Mouse (Mus musculus): ENCODE results near the gene Csnk2a1.

- no peak for TF ChIP-seq CTCF (IDR thresholded peaks at IDR 0.05 in 2 of 3, conservative IDR thresholded peaks at IDR 0.05 in 1 of 3; ENCODE audit: control insufficient read depth in 1 of 3, insufficient read depth in 1 of 3, low read depth in 2 of 3, low read length in 3 of 3, poor library complexity in 1 of 3, severe bottlenecking in 1 of 3)
- TF ChIP-seq EP300 (IDR thresholded peaks at IDR 0.05; ENCODE audit: low read depth in 1 of 2, low read length in 2 of 2), result no peak
- no peak for TF ChIP-seq MAFK (IDR thresholded peaks at IDR 0.05; ENCODE audit: borderline replicate concordance, low read depth, low read length)
- no peak for TF ChIP-seq ZNF384 (IDR thresholded peaks at IDR 0.05; ENCODE audit: low read depth, low read length)
- TF ChIP-seq POLR2A (IDR thresholded peaks at IDR 0.05; ENCODE audit: control insufficient read depth in 1 of 2, insufficient read depth in 1 of 2, low read depth in 1 of 2, low read length in 2 of 2, poor library complexity in 1 of 2), result no peak
- no peak for TF ChIP-seq TAL1 (IDR thresholded peaks at IDR 0.05; ENCODE audit: low read length)
- no peak for TF ChIP-seq HCFC1 (IDR thresholded peaks at IDR 0.05; ENCODE audit: low read depth, low read length)
- no peak for TF ChIP-seq KAT2A (conservative IDR thresholded peaks at IDR 0.05; ENCODE audit: low read depth, low read length)
- no peak for TF ChIP-seq TCF12 (IDR thresholded peaks at IDR 0.05; ENCODE audit: low read depth, low read length)
- TF ChIP-seq ZC3H11A (IDR thresholded peaks at IDR 0.05; ENCODE audit: low read depth, low read length), result no peak
- no peak for TF ChIP-seq USF1 (IDR thresholded peaks at IDR 0.05; ENCODE audit: low read depth, low read length)
- TF ChIP-seq CHD1 (IDR thresholded peaks at IDR 0.05; ENCODE audit: low read depth, low read length), result no peak
- TF ChIP-seq UBTF (IDR thresholded peaks at IDR 0.05; ENCODE audit: borderline replicate concordance, insufficient read depth, low read depth, low read length), result no peak
These were observed 97.3 kb downstream of the Csnk2a1 start for GRCm38 (mm10) chr2:152323971-152324370.

Measured in MEL (cell line).